Mouse (Mus musculus) gonadal fat pad, adult 2 months (tissue): Measurements from ENCODE around the gene Cyfip1. TPM values are rescaled to one million over a fixed set of nuclear protein-coding genes. Genes with fewer than 3 reads are reported as not detected.
"Not testable (repeated sequence)": the region's sequence is repeated elsewhere in the genome, so short reads cannot be mapped to it uniquely, and the experiment has no call there.

Experiments used
- DNase-seq: peaks from one replicate; pipeline ENCODE4 v3.0.0-alpha.2; 2012; ENCODE audit warnings: low read depth
- polyA plus RNA-seq: library from polyadenylated mRNA; depleted of rRNA; stranded (reverse); fragments of >200 nt; gene quantifications from 2 replicates; pipeline ENCODE4 v1.2.3, GENCODE M21; 2012

Cyfip1 gene
- polyA plus RNA-seq, 1 experiment = 52.3 TPM

- DNase-seq = no peak
Measured at GRCm38 (mm10) chr7:55865044-55865443, 23.5 kb downstream of the Cyfip1 start.

GRCm38 (mm10) chr7:55865750-55866416 lies 24.3 kb downstream of the Cyfip1 start:
- DNase-seq = no peak

- DNase-seq = no peak
Measured at GRCm38 (mm10) chr7:55868247-55868646, 26.7 kb downstream of the Cyfip1 start.

- no peak for DNase-seq
Measured at GRCm38 (mm10) chr7:55869220-55869619, 27.7 kb downstream of the Cyfip1 start.

GRCm38 (mm10) chr7:55870340-55871020 lies 28.9 kb downstream of the Cyfip1 start:
- DNase-seq = no peak

GRCm38 (mm10) chr7:55871476-55871875 lies 29.9 kb downstream of the Cyfip1 start:
- no peak for DNase-seq

- no peak for DNase-seq
Measured at GRCm38 (mm10) chr7:55874703-55875102, 33.2 kb downstream of the Cyfip1 start.

- DNase-seq = peak; percentile 93
Measured at GRCm38 (mm10) chr7:55877721-55878120, 36.2 kb downstream of the Cyfip1 start.

- no peak for DNase-seq
Measured at GRCm38 (mm10) chr7:55880882-55881281, 39.3 kb downstream of the Cyfip1 start.

GRCm38 (mm10) chr7:55888603-55889002 lies 47.1 kb downstream of the Cyfip1 start:
- DNase-seq = no peak

GRCm38 (mm10) chr7:55889996-55890395 lies 48.5 kb downstream of the Cyfip1 start:
- DNase-seq = no peak

GRCm38 (mm10) chr7:55890731-55891130 lies 49.2 kb downstream of the Cyfip1 start:
- DNase-seq = no peak

- DNase-seq = no peak
Measured at GRCm38 (mm10) chr7:55891797-55892196, 50.3 kb downstream of the Cyfip1 start.

- no peak for DNase-seq
Measured at GRCm38 (mm10) chr7:55903766-55904165, 62.2 kb downstream of the Cyfip1 start.

GRCm38 (mm10) chr7:55905449-55905848 lies 63.9 kb downstream of the Cyfip1 start:
- DNase-seq = no peak

GRCm38 (mm10) chr7:55909519-55909918 lies 68.0 kb downstream of the Cyfip1 start:
- DNase-seq = no peak

- DNase-seq = no peak
Measured at GRCm38 (mm10) chr7:55910356-55910755, 68.8 kb downstream of the Cyfip1 start.

- DNase-seq = no peak
Measured at GRCm38 (mm10) chr7:55911371-55911770, 69.8 kb downstream of the Cyfip1 start.

GRCm38 (mm10) chr7:55912118-55912517 lies 70.6 kb downstream of the Cyfip1 start:
- DNase-seq = no peak

GRCm38 (mm10) chr7:55918365-55918764 lies 76.8 kb downstream of the Cyfip1 start:
- not testable (repeated sequence) for DNase-seq

GRCm38 (mm10) chr7:55927262-55927661 lies 85.7 kb downstream of the Cyfip1 start:
- DNase-seq = no peak

- no peak for DNase-seq
Measured at GRCm38 (mm10) chr7:55928649-55929048, 87.1 kb downstream of the Cyfip1 start.

- DNase-seq = no peak
Measured at GRCm38 (mm10) chr7:55935025-55935424, 93.5 kb downstream of the Cyfip1 start.
